Mouse (Mus musculus): Measurements from ENCODE around the gene Clec4b2.

- TF ChIP-seq POLR2A (IDR thresholded peaks at IDR 0.05; ENCODE audit: insufficient read length, low read depth) (no peak), TCF12 (IDR thresholded peaks at IDR 0.05; ENCODE audit: insufficient read depth, poor library complexity, severe bottlenecking) (no peak), POLR2AphosphoS2 (IDR thresholded peaks at IDR 0.05; ENCODE audit: insufficient read length, low read depth) (no peak), MYOD1 (IDR thresholded peaks at IDR 0.05; ENCODE audit: control insufficient read depth in 1 of 3, insufficient read length in 2 of 3, low read depth in 2 of 3) (no peak), E2F4 (IDR thresholded peaks at IDR 0.05; ENCODE audit: insufficient read depth) (no peak), MYOG (IDR thresholded peaks at IDR 0.05; ENCODE audit: control insufficient read depth in 1 of 3, insufficient read depth in 1 of 3, insufficient read length in 2 of 3, low read depth in 2 of 3) (no peak), MAX (IDR thresholded peaks at IDR 0.05; ENCODE audit: low read depth) (no peak), SRF (IDR thresholded peaks at IDR 0.05; ENCODE audit: control insufficient read depth, insufficient read length, low read depth) (no peak)
Measured at GRCm38 (mm10) chr6:123244201-123244600, 71.5 kb downstream of the Clec4b2 start.
